Mouse (Mus musculus) hindbrain, embryonic 13.5 days (tissue): ENCODE measurements around the gene Cenpn. TPM values are rescaled to one million over a fixed set of nuclear protein-coding genes. Genes with fewer than 3 reads are reported as not detected.

Experiments
- ATAC-seq: fragments of 200-750 bp; cut with Nextera tagmentation; 2 replicates; pipeline ENCODE4 v1.8.0; 2017; ENCODE audit warnings: moderate TSS enrichment; ENCODE audit not compliant: low FRiP score
- H3K27ac ChIP-seq: fragments of 300-500 bp; sonication (generic); 2 replicates; pipeline ENCODE4 v1.5.1; 2015; ENCODE audit warnings: inconsistent platforms, mild to moderate bottlenecking, moderate library complexity
- H3K27me3 ChIP-seq: fragments of 300-500 bp; sonication (generic); 2 replicates; pipeline ENCODE4 v1.6.1; 2015; ENCODE audit warnings: mild to moderate bottlenecking, inconsistent platforms
- H3K36me3 ChIP-seq: fragments of 300-500 bp; sonication (generic); 2 replicates; pipeline ENCODE4 v1.6.1; 2015; ENCODE audit warnings: mild to moderate bottlenecking, inconsistent platforms
- H3K4me1 ChIP-seq: fragments of 300-500 bp; sonication (generic); replicated peaks from 2 replicates; pipeline ENCODE4 v1.6.1; 2015; ENCODE audit warnings: inconsistent platforms
- H3K4me2 ChIP-seq: fragments of 300-500 bp; sonication (generic); 2 replicates; pipeline ENCODE4 v1.6.1; 2015; ENCODE audit warnings: inconsistent platforms, mild to moderate bottlenecking, moderate library complexity
- H3K4me3 ChIP-seq: fragments of 300-500 bp; sonication (generic); 2 replicates; pipeline ENCODE4 v1.5.1; 2015; ENCODE audit warnings: mild to moderate bottlenecking, inconsistent platforms
- H3K9ac ChIP-seq: fragments of 300-500 bp; sonication (generic); 2 replicates; pipeline ENCODE4 v1.6.1; 2015; ENCODE audit warnings: mild to moderate bottlenecking, inconsistent platforms
- H3K9me3 ChIP-seq: fragments of 300-500 bp; sonication (generic); 2 replicates; pipeline ENCODE4 v1.6.1; 2016; ENCODE audit warnings: inconsistent platforms
- WGBS: fragments of 180-500 bp; shearing (Covaris S2); methylation state at CpG from one replicate; pipeline ENCODE4 v1.1.7; 2015; 5-methylcytosine and 5-hydroxymethylcytosine counted together
- polyA plus RNA-seq: library from polyadenylated mRNA; unstranded; fragments of >200 nt; fragmentation: Nextera tagmentation; extraction: Ambion mirVana; gene quantifications from 2 replicates; pipeline ENCODE4 v1.2.1, GENCODE M21; 2015

Cenpn gene
- polyA plus RNA-seq, 1 experiment from 2014 or later = 10.5 TPM

- peak overlapping the region; percentile 98 for H3K4me3 ChIP-seq
- H3K4me1 ChIP-seq = peaks cover 27% of the 10 kb centered on the region
- peak overlapping the region; percentile 79 for H3K27ac ChIP-seq
- H3K9ac ChIP-seq = peak overlapping the region; percentile 93
- H3K4me2 ChIP-seq = peak overlapping the region; percentile 95
- H3K27me3 ChIP-seq = no peaks in the 10 kb centered on the region
- no peaks in the 10 kb centered on the region; the same call in 1 of the 2 replicates for H3K36me3 ChIP-seq
- ATAC-seq = peak; percentile 83
- H3K9me3 ChIP-seq = no peaks in the 10 kb centered on the region
- under 1% methylated on average over 62 of the region's 62 CpGs for WGBS
These were observed 22.2 kb downstream of the Cenpn start for GRCm38 (mm10) chr8:116943555-116944384.

- Histone ChIP-seq H3K27ac (no peak overlapping the region), H3K4me2 (peak overlapping the region; percentile 95), H3K4me3 (peak overlapping the region; percentile 98), H3K27me3 (no peaks in the 10 kb centered on the region), H3K9ac (peak overlapping the region; percentile 93), H3K9me3 (no peaks in the 10 kb centered on the region), H3K36me3 (no peaks in the 10 kb centered on the region; the same call in 1 of the 2 replicates), H3K4me1 (peaks cover 27% of the 10 kb centered on the region)
- 12% methylated on average over 4 of the region's 4 CpGs for WGBS
- no peak for ATAC-seq
These were observed 22.8 kb downstream of the Cenpn start for GRCm38 (mm10) chr8:116944385-116944696.

GRCm38 (mm10) chr8:116945169-116945910, 23.8 kb downstream of the Cenpn start:
- Histone ChIP-seq H3K4me3 (no peak overlapping the region), H3K9ac (0 out of 2 replicates have a peak overlapping the region, but pooled peaks have one; percentile 93), H3K9me3 (no peaks in the 10 kb centered on the region), H3K27ac (no peak overlapping the region), H3K27me3 (no peaks in the 10 kb centered on the region), H3K36me3 (no peaks in the 10 kb centered on the region; the same call in 1 of the 2 replicates), H3K4me1 (peaks cover 27% of the 10 kb centered on the region), H3K4me2 (no peak overlapping the region)
- WGBS = 91% methylated on average over 9 of the region's 9 CpGs
- ATAC-seq = no peak

GRCm38 (mm10) chr8:116946268-116946838, 24.8 kb downstream of the Cenpn start:
- H3K4me3 ChIP-seq = no peak overlapping the region
- H3K4me2 ChIP-seq = no peak overlapping the region

GRCm38 (mm10) chr8:116946851-116947250, 25.3 kb downstream of the Cenpn start:
- no peaks in the 10 kb centered on the region; the same call in 1 of the 2 replicates for H3K36me3 ChIP-seq
- H3K4me3 ChIP-seq = no peak overlapping the region
- ATAC-seq = no peak
- H3K4me1 ChIP-seq = peaks cover 27% of the 10 kb centered on the region
- no peak overlapping the region for H3K27ac ChIP-seq
- no peak overlapping the region for H3K4me2 ChIP-seq
- H3K27me3 ChIP-seq = no peaks in the 10 kb centered on the region
- no peaks in the 10 kb centered on the region for H3K9me3 ChIP-seq
- 91% methylated on average over 6 of the region's 6 CpGs for WGBS
- 0 out of 2 replicates have a peak overlapping the region, but pooled peaks have one; percentile 49 for H3K9ac ChIP-seq

More at GRCm38 (mm10) chr8:116946268-116946838, 24.8 kb downstream of the Cenpn start:
- Histone ChIP-seq H3K27ac (peak overlapping the region; percentile 44; the same call in 1 of the 2 replicates), H3K27me3 (no peaks in the 10 kb centered on the region), H3K36me3 (no peaks in the 10 kb centered on the region; the same call in 1 of the 2 replicates), H3K9ac (peak overlapping the region; percentile 49), H3K9me3 (no peaks in the 10 kb centered on the region), H3K4me1 (peaks cover 27% of the 10 kb centered on the region)
- ATAC-seq = no peak
- WGBS = 85% methylated on average over 21 of the region's 21 CpGs

- no peak for ATAC-seq
- no peak overlapping the region for H3K4me2 ChIP-seq
These were observed 26.1 kb downstream of the Cenpn start for GRCm38 (mm10) chr8:116947589-116947988.

GRCm38 (mm10) chr8:116951369-116951768, 29.8 kb downstream of the Cenpn start:
- no peak overlapping the region for H3K4me2 ChIP-seq
- H3K9me3 ChIP-seq = no peaks in the 10 kb centered on the region
- H3K27me3 ChIP-seq = no peaks in the 10 kb centered on the region
- no peak overlapping the region for H3K9ac ChIP-seq
- peaks cover 3% of the 10 kb centered on the region for H3K4me1 ChIP-seq
- 81% methylated on average over 5 of the region's 5 CpGs for WGBS
- no peak overlapping the region for H3K27ac ChIP-seq
- H3K36me3 ChIP-seq = peaks cover 37% of the 10 kb centered on the region
- no peak for ATAC-seq
- H3K4me3 ChIP-seq = no peak overlapping the region

More at GRCm38 (mm10) chr8:116947589-116947988, 26.1 kb downstream of the Cenpn start:
- H3K27me3 ChIP-seq = no peaks in the 10 kb centered on the region
- peaks cover 27% of the 10 kb centered on the region for H3K4me1 ChIP-seq
- no peak overlapping the region for H3K9ac ChIP-seq
- no peaks in the 10 kb centered on the region; the same call in 1 of the 2 replicates for H3K36me3 ChIP-seq
- H3K27ac ChIP-seq = no peak overlapping the region
- WGBS = 89% methylated on average over 7 of the region's 7 CpGs
- H3K9me3 ChIP-seq = no peaks in the 10 kb centered on the region
- H3K4me3 ChIP-seq = no peak overlapping the region

GRCm38 (mm10) chr8:116951778-116952177, 30.2 kb downstream of the Cenpn start:
- no peaks in the 10 kb centered on the region; the same call in 1 of the 2 replicates for H3K4me1 ChIP-seq
- no peak overlapping the region for H3K4me2 ChIP-seq
- no peak overlapping the region for H3K9ac ChIP-seq
- ATAC-seq = no peak
- H3K9me3 ChIP-seq = no peaks in the 10 kb centered on the region
- no peak overlapping the region for H3K4me3 ChIP-seq
- H3K36me3 ChIP-seq = peaks cover 41% of the 10 kb centered on the region
- 98% methylated on average over 2 of the region's 2 CpGs for WGBS
- no peaks in the 10 kb centered on the region for H3K27me3 ChIP-seq
- no peak overlapping the region for H3K27ac ChIP-seq

GRCm38 (mm10) chr8:116952428-116952827, 30.9 kb downstream of the Cenpn start:
- Histone ChIP-seq H3K9ac (no peak overlapping the region), H3K9me3 (no peaks in the 10 kb centered on the region), H3K27ac (no peak overlapping the region), H3K36me3 (peaks cover 47% of the 10 kb centered on the region), H3K4me3 (no peak overlapping the region), H3K27me3 (no peaks in the 10 kb centered on the region), H3K4me2 (no peak overlapping the region), H3K4me1 (no peaks in the 10 kb centered on the region; the same call in 1 of the 2 replicates)
- WGBS = 94% methylated on average over 8 of the region's 8 CpGs
- ATAC-seq = no peak

- H3K9ac ChIP-seq = no peak overlapping the region
- ATAC-seq = no peak
- no peak overlapping the region for H3K27ac ChIP-seq
- H3K36me3 ChIP-seq = peaks cover 67% of the 10 kb centered on the region
- H3K4me1 ChIP-seq = no peaks in the 10 kb centered on the region; the same call in 1 of the 2 replicates
- H3K27me3 ChIP-seq = no peaks in the 10 kb centered on the region
- H3K4me2 ChIP-seq = no peak overlapping the region
- no peaks in the 10 kb centered on the region for H3K9me3 ChIP-seq
- H3K4me3 ChIP-seq = no peak overlapping the region
- 95% methylated on average over 9 of the region's 9 CpGs for WGBS
These were observed 32.9 kb downstream of the Cenpn start for GRCm38 (mm10) chr8:116954415-116954814.

GRCm38 (mm10) chr8:116969531-116969930, 48.0 kb downstream of the Cenpn start:
- Histone ChIP-seq H3K9me3 (no peaks in the 10 kb centered on the region), H3K4me3 (no peak overlapping the region), H3K27ac (no peak overlapping the region), H3K36me3 (peaks cover 18% of the 10 kb centered on the region), H3K4me1 (no peaks in the 10 kb centered on the region), H3K4me2 (no peak overlapping the region), H3K9ac (no peak overlapping the region), H3K27me3 (no peaks in the 10 kb centered on the region)
- 81% methylated on average over 6 of the region's 6 CpGs for WGBS
- ATAC-seq = no peak

GRCm38 (mm10) chr8:116975066-116975465, 53.5 kb downstream of the Cenpn start:
- peak overlapping the region; percentile 24; the same call in 1 of the 2 replicates for H3K9ac ChIP-seq
- H3K27ac ChIP-seq = no peak overlapping the region
- ATAC-seq = no peak
- no peaks in the 10 kb centered on the region for H3K9me3 ChIP-seq
- no peaks in the 10 kb centered on the region for H3K27me3 ChIP-seq
- WGBS = 35% methylated on average over 5 of the region's 5 CpGs
- no peak overlapping the region for H3K4me2 ChIP-seq
- peaks cover 14% of the 10 kb centered on the region for H3K4me1 ChIP-seq
- peaks cover 18% of the 10 kb centered on the region for H3K36me3 ChIP-seq
- no peak overlapping the region for H3K4me3 ChIP-seq
